Mouse (Mus musculus) left cerebral cortex, adult 8-10 months (tissue): ENCODE results near the gene Ints3. TPM values are rescaled to one million over a fixed set of nuclear protein-coding genes. Genes with fewer than 3 reads are reported as not detected.
A peak's percentile ranks its signal among the peaks of the same experiment; 100 is the strongest.

Experiments used
- DNase-seq, 2 experiments: peaks; one replicate each; pipeline ENCODE4 v3.0.0; 2022; ENCODE audit warnings: low spot score in 2 of 2
- total RNA-seq, 4 experiments: library from RNA; stranded (reverse); gene quantifications; 2 replicates each; pipeline ENCODE4 v1.2.4; 2022

Ints3 gene
- total RNA-seq, 4 experiments from 2014 or later, result 55.1 to 59.9 (median 59.0) TPM

- no peak for DNase-seq
Measured at GRCm38 (mm10) chr3:90445417-90446200, 12.2 kb upstream of the Ints3 start.

GRCm38 (mm10) chr3:90443977-90444376, 10.6 kb upstream of the Ints3 start:
- no peak for DNase-seq

GRCm38 (mm10) chr3:90440756-90441155, 7.3 kb upstream of the Ints3 start:
- no peak for DNase-seq

- DNase-seq, result no peak
Measured at GRCm38 (mm10) chr3:90437131-90437530, 3.7 kb upstream of the Ints3 start.

- no peak for DNase-seq
Measured at GRCm38 (mm10) chr3:90434073-90434730, 780 bp upstream of the Ints3 start.

- DNase-seq, result peak in 1 of 2 experiments; percentile 50
Measured at GRCm38 (mm10) chr3:90432811-90433219, 607 bp downstream of the Ints3 start.

GRCm38 (mm10) chr3:90432348-90432747, 1.1 kb downstream of the Ints3 start:
- no peak for DNase-seq

- DNase-seq, result no peak
Measured at GRCm38 (mm10) chr3:90429576-90429975, 3.8 kb downstream of the Ints3 start.

- no peak for DNase-seq
Measured at GRCm38 (mm10) chr3:90428186-90428585, 5.2 kb downstream of the Ints3 start.

GRCm38 (mm10) chr3:90427574-90427973, 5.8 kb downstream of the Ints3 start:
- no peak for DNase-seq

- DNase-seq, result no peak
Measured at GRCm38 (mm10) chr3:90425499-90425898, 7.9 kb downstream of the Ints3 start.

- DNase-seq, result no peak
Measured at GRCm38 (mm10) chr3:90423549-90423948, 9.9 kb downstream of the Ints3 start.

GRCm38 (mm10) chr3:90420696-90421095, 12.7 kb downstream of the Ints3 start:
- DNase-seq, result no peak

- no peak for DNase-seq
Measured at GRCm38 (mm10) chr3:90413011-90413396, 20.4 kb downstream of the Ints3 start.

GRCm38 (mm10) chr3:90412312-90413010, 21.0 kb downstream of the Ints3 start:
- peak in 1 of 2 experiments; percentile 38 for DNase-seq

- DNase-seq, result no peak
Measured at GRCm38 (mm10) chr3:90408721-90409120, 24.7 kb downstream of the Ints3 start.

GRCm38 (mm10) chr3:90406414-90406813, 27.0 kb downstream of the Ints3 start:
- DNase-seq, result no peak

GRCm38 (mm10) chr3:90404609-90405008, 28.8 kb downstream of the Ints3 start:
- DNase-seq, result no peak

GRCm38 (mm10) chr3:90404121-90404520, 29.3 kb downstream of the Ints3 start:
- no peak for DNase-seq

GRCm38 (mm10) chr3:90400993-90401392, 32.4 kb downstream of the Ints3 start:
- DNase-seq, result no peak

GRCm38 (mm10) chr3:90395629-90396028, 37.8 kb downstream of the Ints3 start:
- DNase-seq, result no peak

- DNase-seq, result no peak
Measured at GRCm38 (mm10) chr3:90392661-90393060, 40.8 kb downstream of the Ints3 start.
